Mouse (Mus musculus): ENCODE results near the gene Capns1. TPM values are rescaled to one million over a fixed set of nuclear protein-coding genes. Genes with fewer than 3 reads are reported as not detected.

The Capns1 gene
- polyA plus RNA-seq, 1 experiment from 2014 or later: 81.9 TPM

DNA sequence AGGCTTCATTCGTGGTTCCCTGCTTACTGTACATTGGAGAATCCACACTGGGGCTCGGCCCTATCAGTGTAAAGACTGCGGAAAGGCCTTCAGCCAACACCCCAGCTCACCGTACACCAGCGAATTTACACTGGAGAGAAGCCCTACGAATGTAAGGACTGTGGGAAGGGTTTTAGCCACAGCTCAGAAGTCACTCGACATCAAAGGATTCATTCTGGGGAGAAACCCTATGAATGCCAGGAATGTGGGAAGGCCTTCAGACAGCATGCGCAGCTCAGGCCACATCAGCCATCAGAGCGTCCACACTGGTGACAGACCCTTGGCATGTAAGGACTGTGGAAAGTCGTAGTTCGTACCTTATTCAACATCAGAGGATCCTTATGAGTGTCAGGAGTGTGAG, 20.4 kb downstream of the Capns1 start:
- no peaks in the 10 kb centered on the region for H3K9me3 ChIP-seq (ENCODE audit: control insufficient read depth, low read length)
- no peak overlapping the region for H3K4me2 ChIP-seq (ENCODE audit: low read length)
- WGBS: 85% methylated on average over 11 of the region's 11 CpGs
- peaks cover 24% of the 10 kb centered on the region for H3K36me3 ChIP-seq (ENCODE audit: control insufficient read depth, insufficient read depth, low read length)
- no peaks in the 10 kb centered on the region for H3K27me3 ChIP-seq (replicated peaks; ENCODE audit: control insufficient read depth, insufficient read depth, low read length)
- no peaks in the 10 kb centered on the region for H3K4me1 ChIP-seq (replicated peaks; ENCODE audit: control insufficient read depth, insufficient read depth, low read length)
- H3K9ac ChIP-seq (ENCODE audit: low read length): no peak overlapping the region
- H3K27ac ChIP-seq (ENCODE audit: low read depth): no peak overlapping the region
- H3K4me3 ChIP-seq (ENCODE audit: low read depth, low read length): no peak overlapping the region
- no peak for ATAC-seq (replicated peaks; ENCODE audit: low FRiP score, low TSS enrichment, low read depth)
- DNase-seq (ENCODE audit: low spot score): no peak

DNA sequence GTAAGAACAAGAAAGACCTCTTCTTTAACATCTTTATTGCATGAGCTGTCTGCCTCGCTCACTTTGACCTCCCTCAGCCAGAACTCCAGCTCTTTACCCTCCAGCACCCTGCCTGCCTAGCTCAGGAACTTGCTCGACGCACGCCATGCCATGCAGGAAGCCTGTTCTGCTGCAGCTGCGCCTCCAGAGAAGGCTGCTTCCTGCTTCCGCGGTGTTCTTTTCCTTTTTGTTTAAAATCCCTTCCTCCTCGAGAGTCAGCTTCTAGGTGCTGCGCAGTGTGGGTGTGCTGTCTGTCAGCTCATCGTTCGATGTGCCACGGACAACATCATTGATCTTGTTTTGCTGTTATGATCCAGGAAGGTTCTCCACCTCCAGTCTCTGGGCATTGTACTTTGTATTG, 22.1 kb downstream of the Capns1 start:
- WGBS: 76% methylated on average over 12 of the region's 12 CpGs
- H3K9ac ChIP-seq (ENCODE audit: low read length): no peak overlapping the region

DNA sequence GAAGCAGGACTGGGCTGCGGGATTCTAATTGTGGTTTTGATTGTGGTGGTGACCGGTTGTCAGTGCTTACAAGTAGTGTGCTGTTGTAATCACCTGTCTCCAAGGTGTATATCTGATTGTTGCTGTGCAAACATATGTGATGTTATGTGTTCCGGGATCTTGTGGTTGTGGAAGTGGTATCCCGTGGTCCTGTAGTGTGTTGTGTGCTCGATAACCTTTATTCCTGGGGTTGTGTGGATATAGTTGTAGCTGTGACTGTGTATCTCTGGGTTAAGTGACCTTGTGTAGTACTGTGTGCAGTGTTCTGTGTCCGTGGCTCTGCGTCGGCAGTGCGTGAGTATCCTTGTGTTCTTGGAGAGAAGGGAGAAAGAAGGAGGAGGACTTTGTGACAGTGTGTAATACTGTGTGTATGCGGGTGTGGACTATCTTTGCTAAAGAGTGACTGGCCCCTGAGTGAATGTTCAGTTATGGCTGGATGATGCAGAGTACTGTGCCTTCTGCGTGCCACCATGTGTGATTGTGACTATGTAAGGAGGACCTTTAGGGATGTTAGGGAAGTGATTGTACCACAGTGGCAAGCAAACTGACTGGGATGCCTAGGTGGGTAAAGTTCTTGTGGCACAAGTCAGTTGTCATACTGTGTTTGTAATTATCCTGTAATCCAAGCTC, 28.2 kb downstream of the Capns1 start:
- peaks cover 17% of the 10 kb centered on the region for H3K9me3 ChIP-seq (ENCODE audit: control insufficient read depth, low read length)
- peak overlapping the region; percentile 91; the same call in 1 of the 2 replicates for H3K27ac ChIP-seq (ENCODE audit: low read depth)
- H3K4me1 ChIP-seq (replicated peaks; ENCODE audit: control insufficient read depth, insufficient read depth, low read length): peaks cover 10% of the 10 kb centered on the region
- H3K4me3 ChIP-seq (ENCODE audit: low read depth, low read length): peak overlapping the region; percentile 75
- peaks cover 13% of the 10 kb centered on the region for H3K36me3 ChIP-seq (ENCODE audit: control insufficient read depth, insufficient read depth, low read length)
- H3K9ac ChIP-seq (ENCODE audit: low read length): peak overlapping the region; percentile 93
- DNase-seq (ENCODE audit: low spot score) (no peak), ATAC-seq (replicated peaks; ENCODE audit: low FRiP score, low TSS enrichment, low read depth) (no peak)
- H3K4me2 ChIP-seq (ENCODE audit: low read length): peak overlapping the region; percentile 76
- 26% methylated on average over 11 of the region's 11 CpGs for WGBS
- no peaks in the 10 kb centered on the region for H3K27me3 ChIP-seq (replicated peaks; ENCODE audit: control insufficient read depth, insufficient read depth, low read length)

More for the DNA sequence above, 22.1 kb downstream of the Capns1 start:
- Histone ChIP-seq H3K4me3 (ENCODE audit: low read depth, low read length) (no peak overlapping the region), H3K9me3 (ENCODE audit: control insufficient read depth, low read length) (no peaks in the 10 kb centered on the region), H3K4me1 (replicated peaks; ENCODE audit: control insufficient read depth, insufficient read depth, low read length) (no peaks in the 10 kb centered on the region), H3K36me3 (ENCODE audit: control insufficient read depth, insufficient read depth, low read length) (peaks cover 24% of the 10 kb centered on the region), H3K27me3 (replicated peaks; ENCODE audit: control insufficient read depth, insufficient read depth, low read length) (no peaks in the 10 kb centered on the region), H3K27ac (ENCODE audit: low read depth) (no peak overlapping the region), H3K4me2 (ENCODE audit: low read length) (no peak overlapping the region)
- ATAC-seq (replicated peaks; ENCODE audit: low FRiP score, low TSS enrichment, low read depth) (no peak), DNase-seq (ENCODE audit: low spot score) (no peak)

DNA sequence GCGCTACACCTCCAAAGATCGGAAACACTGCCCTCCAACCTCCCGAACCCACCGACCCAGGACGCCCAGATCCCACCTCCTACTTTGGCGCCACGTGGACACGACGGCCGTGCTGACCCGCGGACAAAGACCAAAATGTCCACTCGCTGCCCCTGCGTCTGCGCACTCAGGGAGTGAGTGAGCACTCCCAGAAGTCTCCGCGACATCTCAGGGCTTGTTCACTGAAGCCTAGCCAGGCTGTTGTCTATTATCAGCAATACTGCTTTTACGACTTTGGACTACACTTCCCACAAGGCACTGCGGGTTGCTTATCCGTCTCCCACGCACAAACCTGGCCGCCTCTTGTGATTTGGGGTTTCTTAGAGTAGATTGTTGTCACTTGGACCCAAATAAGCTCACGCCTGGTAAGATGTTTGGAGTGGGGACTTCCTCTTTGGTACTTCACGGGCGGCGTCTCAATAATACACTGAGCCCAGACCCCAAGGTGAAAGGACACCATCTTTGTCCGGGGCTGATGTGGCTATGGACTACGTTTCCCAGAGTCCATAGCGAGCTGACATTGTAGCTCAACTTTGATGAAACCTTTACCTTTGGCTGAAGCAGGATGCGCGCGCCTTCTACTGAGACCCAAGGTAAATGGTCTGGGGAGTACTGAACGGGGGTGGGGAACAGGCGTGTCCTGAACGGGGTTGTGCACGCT, 28.9 kb downstream of the Capns1 start, which contains the start of gene Zfp146:
Gene Zfp146 (minus strand): TSS at position 168 of the 700 bp plus-strand sequence.
- H3K27ac ChIP-seq (ENCODE audit: low read depth): peak within 1 kb of the TSS; percentile 91
- peak within 1 kb of the TSS; percentile 75 for H3K4me3 ChIP-seq (ENCODE audit: low read depth, low read length)
- H3K4me1 ChIP-seq (replicated peaks; ENCODE audit: control insufficient read depth, insufficient read depth, low read length): peaks cover 10% of the 10 kb centered on the region
- under 1% methylated on average over 36 of the region's 36 CpGs for WGBS
- DNase-seq (ENCODE audit: low spot score): peak; percentile 96
- ATAC-seq (replicated peaks; ENCODE audit: low FRiP score, low TSS enrichment, low read depth): peak; percentile 95
- H3K9me3 ChIP-seq (ENCODE audit: control insufficient read depth, low read length): peaks cover 23% of the 10 kb centered on the region
- peaks cover 18% of the 10 kb centered on the region for H3K36me3 ChIP-seq (ENCODE audit: control insufficient read depth, insufficient read depth, low read length)
- peak within 1 kb of the TSS; percentile 93 for H3K9ac ChIP-seq (ENCODE audit: low read length)
- peak within 1 kb of the TSS; percentile 76 for H3K4me2 ChIP-seq (ENCODE audit: low read length)
- H3K27me3 ChIP-seq (replicated peaks; ENCODE audit: control insufficient read depth, insufficient read depth, low read length): no peaks in the 10 kb centered on the region

DNA sequence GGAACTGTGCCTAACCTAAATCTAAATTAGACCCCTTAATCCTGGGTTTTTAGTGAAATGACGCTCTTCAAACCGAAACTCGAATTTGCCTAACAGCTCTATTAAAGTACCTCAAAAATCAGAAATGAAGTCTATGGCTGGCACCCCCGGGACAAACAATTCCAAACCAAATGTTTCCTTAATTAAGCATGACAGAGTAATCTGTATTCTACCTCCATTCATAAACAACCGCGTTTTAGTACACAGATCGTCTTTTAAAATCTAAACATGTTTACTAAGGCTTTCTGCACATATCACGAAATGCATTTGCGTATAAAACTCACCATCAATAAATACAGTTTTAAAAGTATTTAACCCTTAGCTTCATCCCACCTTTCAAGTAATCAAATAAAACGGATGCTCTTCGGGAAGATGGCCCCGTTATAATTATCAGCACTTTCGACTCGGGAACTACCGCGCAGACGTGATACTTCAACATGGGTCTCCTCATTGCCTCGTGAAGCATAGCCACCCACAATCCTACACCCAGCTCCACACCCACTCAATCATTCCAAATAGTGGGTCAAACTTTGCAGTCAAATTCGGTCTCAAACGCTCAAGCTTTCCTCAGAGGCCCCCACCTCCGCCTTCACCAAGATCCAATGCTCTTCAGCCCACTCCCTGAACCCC, 29.6 kb downstream of the Capns1 start:
- H3K36me3 ChIP-seq (ENCODE audit: control insufficient read depth, insufficient read depth, low read length): peaks cover 20% of the 10 kb centered on the region
- 3% methylated on average over 21 of the region's 21 CpGs for WGBS
- no peaks in the 10 kb centered on the region for H3K27me3 ChIP-seq (replicated peaks; ENCODE audit: control insufficient read depth, insufficient read depth, low read length)
- peak overlapping the region; percentile 75 for H3K4me3 ChIP-seq (ENCODE audit: low read depth, low read length)
- peak overlapping the region; percentile 93 for H3K9ac ChIP-seq (ENCODE audit: low read length)
- ATAC-seq (replicated peaks; ENCODE audit: low FRiP score, low TSS enrichment, low read depth): peak; percentile 21
- no peak for DNase-seq (ENCODE audit: low spot score)
- peaks cover 10% of the 10 kb centered on the region for H3K4me1 ChIP-seq (replicated peaks; ENCODE audit: control insufficient read depth, insufficient read depth, low read length)
- peak overlapping the region; percentile 62 for H3K4me2 ChIP-seq (ENCODE audit: low read length)
- peak overlapping the region; percentile 91 for H3K27ac ChIP-seq (ENCODE audit: low read depth)
- H3K9me3 ChIP-seq (ENCODE audit: control insufficient read depth, low read length): peaks cover 24% of the 10 kb centered on the region

DNA sequence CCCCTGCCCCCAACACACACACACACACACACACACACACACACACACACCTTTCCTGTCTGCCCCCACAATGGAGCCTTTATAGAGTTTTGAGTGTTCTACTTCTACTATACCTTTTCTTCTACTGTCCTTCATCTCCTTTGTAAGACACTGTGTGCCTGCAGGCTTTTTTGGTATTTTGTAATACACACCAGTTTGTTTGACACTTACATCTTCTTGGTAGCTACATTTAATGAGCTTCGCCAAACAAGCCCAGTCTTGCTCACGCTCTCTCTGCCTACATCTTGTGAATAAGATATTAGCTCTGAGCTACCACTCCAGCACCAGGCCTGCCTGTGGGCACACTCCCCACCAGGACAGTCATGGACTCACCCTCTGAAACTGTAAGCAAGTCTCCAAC, 33.9 kb downstream of the Capns1 start:
- H3K4me1 ChIP-seq (replicated peaks; ENCODE audit: control insufficient read depth, insufficient read depth, low read length): 0 out of 2 replicates have a peak, but pooled peaks cover 5% of the 10 kb centered on the region
- H3K9me3 ChIP-seq (ENCODE audit: control insufficient read depth, low read length): peaks cover 61% of the 10 kb centered on the region
- ATAC-seq (replicated peaks; ENCODE audit: low FRiP score, low TSS enrichment, low read depth) (no peak), DNase-seq (ENCODE audit: low spot score) (no peak)
- no peak overlapping the region for H3K9ac ChIP-seq (ENCODE audit: low read length)
- no peak overlapping the region for H3K27ac ChIP-seq (ENCODE audit: low read depth)
- no peak overlapping the region for H3K4me2 ChIP-seq (ENCODE audit: low read length)
- 100% methylated on average over 2 of the region's 2 CpGs for WGBS
- H3K36me3 ChIP-seq (ENCODE audit: control insufficient read depth, insufficient read depth, low read length): peaks cover 62% of the 10 kb centered on the region
- H3K4me3 ChIP-seq (ENCODE audit: low read depth, low read length): no peak overlapping the region
- no peaks in the 10 kb centered on the region for H3K27me3 ChIP-seq (replicated peaks; ENCODE audit: control insufficient read depth, insufficient read depth, low read length)

DNA sequence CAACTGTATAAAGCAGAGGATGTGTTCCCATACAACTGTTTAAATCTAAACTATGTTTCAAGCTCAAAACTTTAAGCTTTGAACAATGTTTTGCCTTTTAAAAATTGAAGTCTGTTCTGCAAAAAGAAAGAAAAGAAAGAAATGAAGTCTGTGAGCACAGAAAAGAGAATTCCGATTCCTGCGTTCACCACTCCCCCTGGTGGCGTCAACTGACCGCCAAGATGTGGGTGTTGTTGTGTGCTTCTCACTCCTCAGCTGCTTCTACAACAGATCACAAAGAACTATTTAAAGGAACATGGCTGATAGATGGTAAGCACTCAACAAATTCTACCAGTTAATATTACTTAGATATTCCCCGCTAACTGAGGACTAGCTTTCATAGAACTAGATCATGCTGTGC, 35.5 kb downstream of the Capns1 start:
- no peak for ATAC-seq (replicated peaks; ENCODE audit: low FRiP score, low TSS enrichment, low read depth)
- DNase-seq (ENCODE audit: low spot score): no peak
- Histone ChIP-seq H3K27ac (ENCODE audit: low read depth) (no peak overlapping the region), H3K4me2 (ENCODE audit: low read length) (no peak overlapping the region), H3K9me3 (ENCODE audit: control insufficient read depth, low read length) (peaks cover 77% of the 10 kb centered on the region), H3K36me3 (ENCODE audit: control insufficient read depth, insufficient read depth, low read length) (peaks cover 78% of the 10 kb centered on the region), H3K9ac (ENCODE audit: low read length) (no peak overlapping the region), H3K27me3 (replicated peaks; ENCODE audit: control insufficient read depth, insufficient read depth, low read length) (no peaks in the 10 kb centered on the region), H3K4me1 (replicated peaks; ENCODE audit: control insufficient read depth, insufficient read depth, low read length) (0 out of 2 replicates have a peak, but pooled peaks cover 2% of the 10 kb centered on the region), H3K4me3 (ENCODE audit: low read depth, low read length) (no peak overlapping the region)
- 96% methylated on average over 5 of the region's 5 CpGs for WGBS

DNA sequence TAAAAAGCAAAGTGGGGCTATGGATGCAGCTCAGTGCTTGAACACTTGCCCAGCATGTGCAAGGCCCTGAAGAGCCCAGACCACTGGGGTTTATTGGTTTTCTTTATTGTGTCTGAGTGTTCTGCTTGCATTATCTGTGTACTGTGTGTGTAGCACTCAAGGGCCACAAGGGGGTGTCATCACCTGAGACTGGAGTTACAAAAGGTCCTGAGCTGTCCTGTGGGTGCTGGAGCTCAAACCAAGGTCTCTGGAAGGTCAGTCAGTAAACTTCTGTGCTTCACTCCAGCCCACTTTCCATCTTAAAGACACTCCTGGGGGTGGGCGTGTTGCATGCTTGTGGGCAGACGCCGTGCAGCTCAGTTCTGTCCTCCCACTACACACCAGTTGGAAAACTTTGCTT, 43.1 kb downstream of the Capns1 start:
- H3K9ac ChIP-seq (ENCODE audit: low read length): no peak overlapping the region
- H3K4me2 ChIP-seq (ENCODE audit: low read length): no peak overlapping the region
- no peak overlapping the region for H3K27ac ChIP-seq (ENCODE audit: low read depth)
- no peak overlapping the region for H3K4me3 ChIP-seq (ENCODE audit: low read depth, low read length)
- ATAC-seq (replicated peaks; ENCODE audit: low FRiP score, low TSS enrichment, low read depth) (no peak), DNase-seq (ENCODE audit: low spot score) (no peak)
- peaks cover 82% of the 10 kb centered on the region for H3K9me3 ChIP-seq (ENCODE audit: control insufficient read depth, low read length)
- no peaks in the 10 kb centered on the region for H3K4me1 ChIP-seq (replicated peaks; ENCODE audit: control insufficient read depth, insufficient read depth, low read length)
- 95% methylated on average over 3 of the region's 3 CpGs for WGBS
- H3K27me3 ChIP-seq (replicated peaks; ENCODE audit: control insufficient read depth, insufficient read depth, low read length): no peaks in the 10 kb centered on the region
- H3K36me3 ChIP-seq (ENCODE audit: control insufficient read depth, insufficient read depth, low read length): peaks cover 45% of the 10 kb centered on the region

Measured in intestine, embryonic 14.5 days (tissue).